Mouse (Mus musculus) testis, adult 2 months (tissue): ENCODE results near the gene Hes5.

Experiments
- CTCF ChIP-seq: fragments of 200-500 bp; IDR thresholded peaks from 2 replicates; pipeline ENCODE4 v1.5.1; 2012; ENCODE audit warnings: low read depth, mild to moderate bottlenecking, inconsistent platforms, low read length, moderate library complexity; ENCODE audit not compliant: control insufficient read depth, insufficient read depth, insufficient replicate concordance
- POLR2A ChIP-seq: fragments of 200-500 bp; IDR thresholded peaks from 2 replicates; pipeline ENCODE4 v1.6.1; 2012; ENCODE audit warnings: low read depth, mild to moderate bottlenecking, inconsistent platforms, low read length, moderate library complexity; ENCODE audit not compliant: control insufficient read depth

- no peak for TF ChIP-seq CTCF
- no peak for TF ChIP-seq POLR2A
Measured at GRCm38 (mm10) chr4:154933306-154933907, 27.3 kb upstream of the Hes5 start.
